Mouse (Mus musculus) testis, adult 2 months (tissue): ENCODE data around the gene Tfeb. TPM values are rescaled to one million over a fixed set of nuclear protein-coding genes. Genes with fewer than 3 reads are reported as not detected.

ENCODE experiments used
- H3K27ac ChIP-seq: fragments of 200-500 bp; 2 replicates; pipeline ENCODE4 v1.5.1; 2012; ENCODE audit warnings: low read depth, low read length; ENCODE audit not compliant: control insufficient read depth, insufficient read depth
- H3K27me3 ChIP-seq: fragments of 200-500 bp; 2 replicates; pipeline ENCODE4 v1.6.1; 2012; ENCODE audit warnings: mild to moderate bottlenecking, low read length, moderate library complexity; ENCODE audit not compliant: control insufficient read depth, insufficient read depth
- H3K36me3 ChIP-seq: fragments of 200-500 bp; 2 replicates; pipeline ENCODE4 v1.6.1; 2012; ENCODE audit warnings: mild to moderate bottlenecking, low read length; ENCODE audit not compliant: control insufficient read depth, insufficient read depth
- H3K4me1 ChIP-seq: fragments of 200-500 bp; 2 replicates; pipeline ENCODE4 v1.6.1; 2012; ENCODE audit warnings: low read length; ENCODE audit not compliant: control insufficient read depth, insufficient read depth
- H3K4me3 ChIP-seq: fragments of 200-500 bp; 2 replicates; pipeline ENCODE4 v1.5.1; 2012; ENCODE audit warnings: low read depth, mild to moderate bottlenecking, low read length, moderate library complexity, mixed read lengths; ENCODE audit not compliant: control insufficient read depth
- CTCF ChIP-seq: fragments of 200-500 bp; IDR thresholded peaks from 2 replicates; pipeline ENCODE4 v1.5.1; 2012; ENCODE audit warnings: low read depth, mild to moderate bottlenecking, inconsistent platforms, low read length, moderate library complexity; ENCODE audit not compliant: control insufficient read depth, insufficient read depth, insufficient replicate concordance
- POLR2A ChIP-seq: fragments of 200-500 bp; IDR thresholded peaks from 2 replicates; pipeline ENCODE4 v1.6.1; 2012; ENCODE audit warnings: low read depth, mild to moderate bottlenecking, inconsistent platforms, low read length, moderate library complexity; ENCODE audit not compliant: control insufficient read depth
- polyA plus RNA-seq: library from polyadenylated mRNA; depleted of rRNA; stranded (reverse); fragments of >200 nt; gene quantifications from 2 replicates; pipeline ENCODE4 v1.2.3, GENCODE M21; 2012

Gene Tfeb
- polyA plus RNA-seq, 1 experiment = 4.4 TPM

DNA sequence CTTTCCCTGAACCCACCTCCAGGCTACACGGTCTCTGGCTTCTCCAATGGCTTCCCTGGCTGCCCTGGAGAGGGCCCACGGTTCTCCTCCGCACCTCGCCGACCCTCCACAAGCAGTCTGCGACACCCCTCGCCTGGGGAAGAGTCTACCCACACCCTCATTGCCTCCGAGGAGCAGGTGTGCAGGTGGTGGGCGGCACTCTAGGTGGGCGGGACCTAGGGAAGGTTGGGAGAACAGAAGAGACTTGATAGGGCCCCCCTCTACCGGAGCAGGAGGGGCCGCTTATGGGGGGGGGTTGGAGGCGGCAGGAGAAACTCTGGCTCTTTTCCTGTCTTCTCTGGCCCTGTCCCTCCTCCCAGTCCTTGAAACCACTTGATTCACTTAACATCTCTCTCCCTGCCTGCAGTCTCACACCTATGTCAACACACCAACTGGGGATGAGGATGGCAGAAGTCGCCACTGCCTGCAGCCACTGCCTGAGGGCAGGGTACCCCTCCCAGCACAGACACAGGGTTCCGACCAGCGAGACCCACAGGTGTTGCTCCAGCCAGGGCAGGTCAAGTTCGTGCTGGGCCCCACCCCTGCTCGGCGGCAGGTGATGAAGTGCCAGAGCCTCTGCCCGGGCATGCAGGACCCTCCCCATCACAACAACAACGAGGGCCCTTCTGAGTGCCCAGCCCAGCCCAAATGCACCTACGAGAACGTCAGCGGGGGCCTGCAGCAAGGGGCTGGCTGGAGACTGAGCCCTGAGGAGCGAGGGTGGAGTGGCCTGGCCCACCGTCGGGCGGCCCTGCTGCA lies 34.1 kb upstream of the Tfeb start:
- TF ChIP-seq POLR2A (no peak), CTCF (no peak)
- Histone ChIP-seq H3K4me1 (peaks cover 10% of the 10 kb centered on the region), H3K27me3 (no peaks in the 10 kb centered on the region), H3K27ac (no peak overlapping the region), H3K4me3 (peak overlapping the region; percentile 60), H3K36me3 (no peaks in the 10 kb centered on the region)

DNA sequence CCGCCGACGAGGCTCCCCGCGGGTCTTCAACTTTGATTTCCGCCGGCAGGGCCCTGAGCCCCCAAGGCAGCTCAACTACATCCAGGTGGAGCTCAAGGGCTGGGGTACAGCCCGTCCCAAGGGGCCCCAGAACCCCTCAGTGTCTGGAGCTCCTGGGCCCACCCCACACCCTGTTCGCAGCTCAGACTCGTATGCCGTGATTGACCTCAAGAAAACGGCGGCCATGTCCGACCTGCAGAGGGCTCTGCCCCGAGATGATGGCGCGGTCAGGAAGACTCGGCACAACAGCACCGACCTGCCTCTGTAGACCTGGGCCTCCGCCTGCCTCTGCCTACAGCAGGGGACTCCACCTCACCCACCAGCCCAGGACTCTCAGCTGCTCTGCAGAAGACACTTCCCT lies 33.3 kb upstream of the Tfeb start:
- Histone ChIP-seq H3K27ac (no peak overlapping the region), H3K27me3 (no peaks in the 10 kb centered on the region), H3K4me3 (peak overlapping the region; percentile 60), H3K4me1 (peaks cover 10% of the 10 kb centered on the region), H3K36me3 (no peaks in the 10 kb centered on the region)
- TF ChIP-seq POLR2A (no peak), CTCF (no peak)

DNA sequence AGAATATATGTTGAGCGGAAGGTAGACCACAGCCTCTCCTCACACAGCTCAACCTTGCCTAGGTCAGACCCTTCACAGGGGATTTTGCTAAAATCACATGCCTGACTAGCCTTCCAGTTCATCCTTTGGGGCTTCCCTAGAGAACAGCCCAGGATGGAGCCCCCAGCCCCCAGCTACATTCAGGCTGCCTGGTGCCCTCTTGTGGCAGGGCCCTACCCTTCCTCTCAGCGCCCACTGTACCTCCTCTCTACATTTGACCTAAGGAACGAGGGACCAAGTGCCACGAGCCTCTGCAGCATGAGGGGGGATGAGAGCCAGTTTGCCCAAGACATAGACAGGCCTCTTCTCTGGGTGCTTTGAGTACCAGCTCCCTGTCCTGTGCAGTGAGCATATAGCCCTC lies 32.1 kb upstream of the Tfeb start:
- no peak overlapping the region for H3K27ac ChIP-seq
- peaks cover 10% of the 10 kb centered on the region for H3K4me1 ChIP-seq
- H3K36me3 ChIP-seq = no peaks in the 10 kb centered on the region
- no peak overlapping the region for H3K4me3 ChIP-seq
- no peaks in the 10 kb centered on the region for H3K27me3 ChIP-seq
- TF ChIP-seq POLR2A = no peak
- TF ChIP-seq CTCF = no peak

DNA sequence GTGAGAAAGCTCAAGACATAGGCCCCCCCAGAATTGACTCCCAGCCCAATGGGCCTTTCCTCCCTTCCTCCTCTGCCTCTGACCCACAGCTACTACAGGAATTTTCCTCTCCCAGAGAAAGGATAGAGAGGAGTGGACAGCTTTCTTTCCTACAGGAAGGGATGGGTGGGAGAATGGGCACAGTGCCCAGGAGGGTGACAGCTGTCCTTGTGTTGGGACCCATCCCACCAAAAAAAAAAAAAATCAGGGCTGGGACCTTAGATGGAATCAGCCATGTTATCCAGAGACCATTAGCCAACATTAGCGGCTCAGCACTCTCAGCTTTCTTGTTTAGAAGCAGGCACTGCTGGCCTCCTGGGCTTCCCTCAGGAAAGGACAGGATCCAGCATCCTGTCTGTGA lies 30.6 kb upstream of the Tfeb start:
- no peak for TF ChIP-seq CTCF
- TF ChIP-seq POLR2A = no peak
- H3K36me3 ChIP-seq = no peaks in the 10 kb centered on the region
- H3K4me1 ChIP-seq = peaks cover 10% of the 10 kb centered on the region
- no peaks in the 10 kb centered on the region for H3K27me3 ChIP-seq
- no peak overlapping the region for H3K4me3 ChIP-seq
- H3K27ac ChIP-seq = no peak overlapping the region

DNA sequence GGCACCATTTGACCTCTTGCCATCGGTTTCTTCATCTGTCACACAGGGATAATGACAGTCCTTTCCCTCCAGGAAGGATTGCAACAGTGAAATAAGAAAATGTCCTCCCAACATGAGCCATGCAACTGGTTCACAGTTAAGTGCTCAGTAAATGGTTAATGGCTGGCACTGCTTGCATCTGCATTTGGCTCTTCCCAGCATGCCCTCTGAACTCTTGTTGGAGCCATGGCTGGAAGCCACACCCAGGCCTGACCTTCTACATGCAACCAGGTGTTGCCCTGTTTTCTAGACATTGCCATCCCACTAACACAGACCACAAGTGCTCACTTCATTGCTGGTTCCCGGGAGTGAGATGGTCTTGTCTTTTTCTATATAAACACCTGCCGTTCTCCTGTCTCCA lies 28.9 kb upstream of the Tfeb start:
- no peak overlapping the region for H3K27ac ChIP-seq
- no peak overlapping the region for H3K4me3 ChIP-seq
- H3K36me3 ChIP-seq = no peaks in the 10 kb centered on the region
- peaks cover 5% of the 10 kb centered on the region for H3K4me1 ChIP-seq
- no peaks in the 10 kb centered on the region for H3K27me3 ChIP-seq
- no peak for TF ChIP-seq POLR2A
- no peak for TF ChIP-seq CTCF

DNA sequence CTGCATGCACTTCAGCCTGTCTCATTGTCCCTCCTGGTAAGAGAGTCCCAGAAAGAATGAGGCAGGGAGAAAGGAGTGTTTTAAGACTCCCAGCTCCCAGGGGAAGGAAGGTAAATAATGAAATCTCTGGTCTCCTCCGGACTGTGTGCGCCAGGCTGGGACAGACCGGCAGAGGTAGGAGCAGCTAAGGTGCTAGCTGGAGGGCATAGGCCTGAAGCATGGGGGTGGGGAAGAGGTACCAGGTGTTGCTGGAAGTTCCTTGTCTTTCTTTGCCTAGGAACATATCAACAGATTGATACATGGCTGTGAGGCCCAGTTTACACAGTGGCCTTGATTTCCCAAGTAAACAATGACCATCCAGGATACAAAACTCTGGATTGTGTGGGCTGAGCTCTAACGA lies 27.9 kb upstream of the Tfeb start:
- TF ChIP-seq CTCF (no peak), POLR2A (no peak)
- no peaks in the 10 kb centered on the region for H3K36me3 ChIP-seq
- no peak overlapping the region for H3K4me3 ChIP-seq
- H3K4me1 ChIP-seq = no peaks in the 10 kb centered on the region; the same call in 1 of the 2 replicates
- H3K27ac ChIP-seq = no peak overlapping the region
- no peaks in the 10 kb centered on the region for H3K27me3 ChIP-seq

DNA sequence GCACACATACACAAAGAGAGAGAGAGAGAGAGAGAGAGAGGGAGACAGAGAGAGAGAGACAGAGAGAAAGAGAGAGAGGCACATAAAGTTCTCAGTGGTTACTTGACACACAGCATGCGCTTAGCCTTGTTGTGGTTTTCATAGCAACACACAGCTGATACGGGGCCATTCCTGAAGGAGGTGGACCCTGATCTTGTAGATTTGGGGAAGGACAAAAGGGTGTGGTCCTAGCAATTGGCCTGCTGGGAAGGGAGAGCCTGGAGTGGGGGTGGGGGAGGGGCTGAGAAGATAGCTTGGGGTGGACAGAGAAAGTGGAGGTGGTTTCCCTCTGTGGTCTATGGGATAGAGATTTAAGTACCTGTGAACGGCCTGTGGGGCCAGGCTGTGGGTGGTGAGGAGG lies 26.8 kb upstream of the Tfeb start:
- TF ChIP-seq CTCF (no peak), POLR2A (no peak)
- no peaks in the 10 kb centered on the region for H3K36me3 ChIP-seq
- no peak overlapping the region for H3K27ac ChIP-seq
- H3K4me3 ChIP-seq = no peak overlapping the region
- no peaks in the 10 kb centered on the region; the same call in 1 of the 2 replicates for H3K4me1 ChIP-seq
- H3K27me3 ChIP-seq = no peaks in the 10 kb centered on the region

DNA sequence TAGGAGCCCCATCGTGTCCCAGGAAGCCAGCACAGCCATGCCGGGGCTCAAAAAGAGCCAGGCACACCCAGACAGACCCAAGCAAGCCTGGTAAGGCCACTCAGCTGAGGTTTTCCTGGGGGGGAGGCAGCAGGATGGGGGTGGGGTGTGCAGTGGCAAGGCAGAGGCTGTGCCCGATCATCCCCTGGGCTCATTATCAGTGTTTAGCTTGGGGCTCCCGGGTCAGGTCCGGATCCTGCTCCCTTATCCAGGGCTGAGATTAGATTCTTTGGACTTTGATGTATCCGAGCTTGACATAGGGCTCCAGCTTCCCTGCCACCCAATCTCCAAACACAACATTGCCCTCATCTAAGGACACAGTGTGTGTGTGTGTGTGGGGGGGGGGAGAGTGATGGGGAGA lies 24.9 kb upstream of the Tfeb start:
- Histone ChIP-seq H3K27ac (no peak overlapping the region), H3K36me3 (no peaks in the 10 kb centered on the region), H3K4me1 (no peaks in the 10 kb centered on the region; the same call in 1 of the 2 replicates), H3K4me3 (no peak overlapping the region), H3K27me3 (no peaks in the 10 kb centered on the region)
- TF ChIP-seq POLR2A (no peak), CTCF (no peak)
